19 mouse cellular contexts compared by ENCODE assay signal in genomic region chr13:31622371-31622770, GRCm38 (mm10). TPM values are rescaled to one million over a fixed set of nuclear protein-coding genes. Genes with fewer than 3 reads are reported as not detected.
"Had no signal": no experiment of that assay in that cellular context is flagged by ENCODE, and none has a peak within 500 bp of the region (broad histone marks: within the 10 kb centered on the region; RNA-seq: fewer than 3 reads in every experiment).

No protein-coding gene starts in this region.

- H3K4me2 ChIP-seq: kidney, embryonic 15.5 days; limb, embryonic 13.5 days; midbrain, embryonic 13.5 days; neural tube, embryonic 15.5 days; stomach, embryonic 15.5 days had no signal

- H3K4me3 ChIP-seq: kidney, embryonic 15.5 days; left cerebral cortex, adult 2 months; limb, embryonic 13.5 days; megakaryocyte, embryonic 14.5 days; midbrain, embryonic 13.5 days; myocyte; neural tube, embryonic 15.5 days; stomach, embryonic 15.5 days had no signal

- H3K9ac ChIP-seq: kidney, embryonic 15.5 days; limb, embryonic 13.5 days; liver, embryonic 14.5 days; midbrain, embryonic 13.5 days; neural tube, embryonic 15.5 days; stomach, embryonic 15.5 days had no signal

- DNase-seq: kidney, adult 2 months; kidney, postnatal 14 days; lung, adult 18-20 months; lung, postnatal 4 days; right cerebral cortex, postnatal 4 days; spleen, adult 18-20 months; thymus, postnatal 36 days had no signal

- H3K27ac ChIP-seq: kidney, embryonic 15.5 days; left cerebral cortex, adult 2 months; limb, embryonic 13.5 days; liver, embryonic 14.5 days; midbrain, embryonic 13.5 days; neural tube, embryonic 15.5 days; stomach, embryonic 15.5 days had no signal

- ATAC-seq: lung, postnatal 0 days; midbrain, embryonic 13.5 days had no signal

- H3K36me3 ChIP-seq: kidney, embryonic 15.5 days; limb, embryonic 13.5 days; midbrain, embryonic 13.5 days; neural tube, embryonic 15.5 days; stomach, embryonic 15.5 days had no signal

- H3K9me3 ChIP-seq: kidney, embryonic 15.5 days; limb, embryonic 13.5 days; midbrain, embryonic 13.5 days; neural tube, embryonic 15.5 days; stomach, embryonic 15.5 days had no signal

RNA-seq across cellular contexts. Expression of gene Foxf2, which starts 3.2 kb away (rescaled TPM):
- total RNA-seq: liver, adult 2 months had no signal
- polyA plus RNA-seq: kidney, adult 2 months; liver, adult 2 months; thymus, postnatal 0 days had no signal
